8 mouse cellular contexts compared by ENCODE assay signal in genomic region chr17:15564014-15564927, GRCm38 (mm10). TPM values are rescaled to one million over a fixed set of nuclear protein-coding genes. Genes with fewer than 3 reads are reported as not detected.
DNase-seq lines count a peak whose midpoint lies in the region; ATAC-seq lines count a peak whose summit lies in the region.

Gene Prdm9, minus strand, starts transcription at chr17:15564354.

- peak within 1 kb of the TSS; percentile 98 for H3K27ac ChIP-seq in hindbrain, embryonic 14.5 days

- H3K27me3 ChIP-seq in hindbrain, embryonic 14.5 days (ENCODE audit: control insufficient read depth, insufficient read depth, low read length) = no peaks in the 10 kb centered on the region

- H3K9ac ChIP-seq in hindbrain, embryonic 14.5 days = peak within 1 kb of the TSS; percentile 86

- no peaks in the 10 kb centered on the region for H3K36me3 ChIP-seq in hindbrain, embryonic 14.5 days (replicated peaks; ENCODE audit: control insufficient read depth, insufficient read depth)

- under 1% methylated on average over 43 of the region's 43 CpGs for WGBS in hindbrain, embryonic 14.5 days

- DNase-seq in R1 (ENCODE audit: low read depth, low spot score) = peak; percentile 98
- peak; percentile 100 for DNase-seq in cerebellum, postnatal 25 days
- DNase-seq in frontal cortex, postnatal 25 days (ENCODE audit: low spot score in 2 of 2) = peak; percentile 100
- DNase-seq in hindbrain, embryonic 14.5 days (ENCODE audit: low spot score) = peak; percentile 100
- DNase-seq in layer of hippocampus, postnatal 36 days = peak; percentile 100
- peak; percentile 100 for DNase-seq in lung, postnatal 36 days
- peak; percentile 99 for DNase-seq in retina, postnatal 1 day
- DNase-seq in urinary bladder, adult 18-20 months (ENCODE audit: low spot score in 2 of 2) = peak; percentile 99 to 100

- no peaks in the 10 kb centered on the region for H3K9me3 ChIP-seq in hindbrain, embryonic 14.5 days (ENCODE audit: control insufficient read depth, low read length)

- H3K4me2 ChIP-seq in hindbrain, embryonic 14.5 days (replicated peaks) = peak within 1 kb of the TSS; percentile 92

- H3K4me3 ChIP-seq in hindbrain, embryonic 14.5 days (replicated peaks; ENCODE audit: low read length) = peak within 1 kb of the TSS; percentile 50

- ATAC-seq in hindbrain, embryonic 14.5 days (ENCODE audit: low FRiP score) = peak; percentile 99

- H3K4me1 ChIP-seq in hindbrain, embryonic 14.5 days (replicated peaks; ENCODE audit: control insufficient read depth, insufficient read depth, low read length) = peaks cover 8% of the 10 kb centered on the region; the same call in 1 of the 2 replicates

RNA-seq across cellular contexts. Expression of gene Prdm9, which starts in this region (rescaled TPM):
- 0.37 and 0.48 TPM in 2 replicates for polyA plus RNA-seq in hindbrain, embryonic 14.5 days (2014; fragmentation: Nextera tagmentation; extraction: Ambion mirVana)
- 1 to 10 TPM; 3.6 to 4.0 TPM for total RNA-seq in layer of hippocampus, postnatal 36 days (2021)

Comparison
In these comparisons a context has a peak if more than half of its experiments do, and no peak if none do; other contexts are left out.
1. Peak in every context shown above with its lines: DNase-seq, ATAC-seq, H3K4me3 ChIP-seq and H3K27ac ChIP-seq.
2. Peak in DNase-seq, ATAC-seq, H3K4me3 ChIP-seq, H3K27ac ChIP-seq, H3K9ac ChIP-seq and H3K4me2 ChIP-seq in hindbrain, embryonic 14.5 days; RNA of the gene not detected or under 1 TPM.